Mouse (Mus musculus) embryonic facial prominence, embryonic 13.5 days (tissue): ENCODE measurements around the gene Map3k13. TPM values are rescaled to one million over a fixed set of nuclear protein-coding genes. Genes with fewer than 3 reads are reported as not detected.
A peak's percentile ranks its signal among the peaks of the same experiment; 100 is the strongest.
"Not testable (repeated sequence)": the region's sequence is repeated elsewhere in the genome, so short reads cannot be mapped to it uniquely, and the experiment has no call there.

ENCODE experiments used
- ATAC-seq: fragments of 200-750 bp; cut with Nextera tagmentation; 2 replicates; pipeline ENCODE4 v1.8.0; 2017; ENCODE audit warnings: low read depth; ENCODE audit not compliant: insufficient number of reproducible peaks, insufficient read depth, low FRiP score, low TSS enrichment
- H3K27ac ChIP-seq: fragments of 300-500 bp; sonication (generic); 2 replicates; pipeline ENCODE4 v1.5.1; 2015; ENCODE audit warnings: moderate library complexity, mild to moderate bottlenecking, inconsistent platforms
- H3K27me3 ChIP-seq: fragments of 300-500 bp; sonication (generic); 2 replicates; pipeline ENCODE4 v1.6.1; 2015; ENCODE audit warnings: mild to moderate bottlenecking, inconsistent platforms
- H3K36me3 ChIP-seq: fragments of 300-500 bp; sonication (generic); 2 replicates; pipeline ENCODE4 v1.6.1; 2015; ENCODE audit warnings: mild to moderate bottlenecking, inconsistent platforms
- H3K4me1 ChIP-seq: fragments of 300-500 bp; sonication (generic); 2 replicates; pipeline ENCODE4 v1.6.1; 2015; ENCODE audit warnings: inconsistent platforms
- H3K4me2 ChIP-seq: fragments of 300-500 bp; sonication (generic); 2 replicates; pipeline ENCODE4 v1.6.1; 2015; ENCODE audit warnings: moderate library complexity, mild to moderate bottlenecking, inconsistent platforms
- H3K4me3 ChIP-seq: fragments of 300-500 bp; sonication (generic); 2 replicates; pipeline ENCODE4 v1.5.1; 2015; ENCODE audit warnings: mild to moderate bottlenecking, inconsistent platforms
- H3K9ac ChIP-seq: fragments of 300-500 bp; sonication (generic); 2 replicates; pipeline ENCODE4 v1.6.1; 2015; ENCODE audit warnings: mild to moderate bottlenecking, inconsistent platforms
- H3K9me3 ChIP-seq: fragments of 300-500 bp; sonication (generic); 2 replicates; pipeline ENCODE4 v1.6.1; 2016; ENCODE audit warnings: inconsistent platforms
- WGBS: fragments of 180-500 bp; shearing (Covaris S2); methylation state at CpG from one replicate; pipeline ENCODE4 v1.1.7; 2015; ENCODE audit warnings: mixed read lengths; 5-methylcytosine and 5-hydroxymethylcytosine counted together
- polyA plus RNA-seq: library from polyadenylated mRNA; unstranded; fragments of >200 nt; fragmentation: Nextera tagmentation; extraction: Ambion mirVana; gene quantifications from 2 replicates; pipeline ENCODE4 v1.2.1, GENCODE M21; 2015

The Map3k13 gene
- polyA plus RNA-seq, 1 experiment from 2014 or later, result 0.81 TPM

GRCm38 (mm10) chr16:21787516-21788353 is 6.4 kb upstream of the Map3k13 start, which contains the start of gene Ehhadh:
Gene Ehhadh, minus strand, starts transcription at chr16:21787807.
- Histone ChIP-seq H3K9me3 (no peaks in the 10 kb centered on the region), H3K4me3 (peak within 1 kb of the TSS; percentile 56), H3K27ac (no peak within 1 kb of the TSS), H3K4me1 (peaks cover 3% of the 10 kb centered on the region; the same call in 1 of the 2 replicates), H3K9ac (peak within 1 kb of the TSS; percentile 73), H3K4me2 (peak within 1 kb of the TSS; percentile 83), H3K36me3 (no peaks in the 10 kb centered on the region), H3K27me3 (no peaks in the 10 kb centered on the region)
- 6% methylated on average over 28 of the region's 28 CpGs for WGBS
- ATAC-seq, result peak; percentile 78

GRCm38 (mm10) chr16:21788581-21788980 is 5.6 kb upstream of the Map3k13 start:
- no peak for ATAC-seq
- H3K27me3 ChIP-seq, result no peaks in the 10 kb centered on the region
- H3K4me1 ChIP-seq, result peaks cover 3% of the 10 kb centered on the region; the same call in 1 of the 2 replicates
- H3K9ac ChIP-seq, result no peak overlapping the region
- H3K36me3 ChIP-seq, result no peaks in the 10 kb centered on the region
- no peaks in the 10 kb centered on the region for H3K9me3 ChIP-seq
- H3K27ac ChIP-seq, result no peak overlapping the region
- H3K4me3 ChIP-seq, result no peak overlapping the region
- H3K4me2 ChIP-seq, result no peak overlapping the region
- WGBS, result 52% methylated on average over 3 of the region's 3 CpGs

- no peaks in the 10 kb centered on the region for H3K36me3 ChIP-seq
- 49% methylated on average over 2 of the region's 2 CpGs for WGBS
- no peak for ATAC-seq
Measured at GRCm38 (mm10) chr16:21789180-21789579, 5.0 kb upstream of the Map3k13 start.

GRCm38 (mm10) chr16:21790469-21790868 is 3.7 kb upstream of the Map3k13 start:
- H3K27me3 ChIP-seq, result no peaks in the 10 kb centered on the region
- WGBS, result 6% methylated on average over 1 of the region's 1 CpGs
- no peaks in the 10 kb centered on the region for H3K36me3 ChIP-seq
- no peak overlapping the region for H3K4me2 ChIP-seq
- H3K9ac ChIP-seq, result no peak overlapping the region
- no peaks in the 10 kb centered on the region for H3K9me3 ChIP-seq
- H3K4me1 ChIP-seq, result peaks cover 3% of the 10 kb centered on the region
- no peak overlapping the region for H3K27ac ChIP-seq
- ATAC-seq, result no peak
- no peak overlapping the region for H3K4me3 ChIP-seq

More at GRCm38 (mm10) chr16:21789180-21789579, 5.0 kb upstream of the Map3k13 start:
- Histone ChIP-seq H3K4me2 (no peak overlapping the region), H3K9me3 (no peaks in the 10 kb centered on the region), H3K4me3 (no peak overlapping the region), H3K9ac (no peak overlapping the region), H3K27ac (no peak overlapping the region), H3K4me1 (peaks cover 3% of the 10 kb centered on the region; the same call in 1 of the 2 replicates), H3K27me3 (no peaks in the 10 kb centered on the region)

GRCm38 (mm10) chr16:21791779-21792178 is 2.4 kb upstream of the Map3k13 start:
- Histone ChIP-seq H3K36me3 (no peaks in the 10 kb centered on the region), H3K4me3 (no peak overlapping the region), H3K9ac (no peak overlapping the region), H3K4me1 (peaks cover 3% of the 10 kb centered on the region), H3K9me3 (no peaks in the 10 kb centered on the region), H3K27ac (no peak overlapping the region), H3K4me2 (no peak overlapping the region), H3K27me3 (no peaks in the 10 kb centered on the region)
- ATAC-seq, result no peak
- 56% methylated on average over 3 of the region's 3 CpGs for WGBS

- Histone ChIP-seq H3K9ac (peak overlapping the region; percentile 85; the same call in 1 of the 2 replicates), H3K4me2 (peak overlapping the region; percentile 70), H3K4me3 (peak overlapping the region; percentile 74)
- not testable (repeated sequence) for ATAC-seq, H3K27me3 ChIP-seq, H3K4me1 ChIP-seq, H3K36me3 ChIP-seq, H3K9me3 ChIP-seq, H3K27ac ChIP-seq
- 37% methylated on average over 2 of the region's 2 CpGs for WGBS
Measured at GRCm38 (mm10) chr16:21793080-21793810, 901 bp upstream of the Map3k13 start.

GRCm38 (mm10) chr16:21794697-21795045 is 525 bp downstream of the Map3k13 start:
- peak overlapping the region; percentile 74 for H3K4me3 ChIP-seq
- H3K36me3 ChIP-seq, result peaks cover 6% of the 10 kb centered on the region
- H3K9ac ChIP-seq, result peak overlapping the region; percentile 85
- peak overlapping the region; percentile 70 for H3K4me2 ChIP-seq
- no peak for ATAC-seq
- H3K9me3 ChIP-seq, result no peaks in the 10 kb centered on the region
- H3K27me3 ChIP-seq, result no peaks in the 10 kb centered on the region
- H3K4me1 ChIP-seq, result no peaks in the 10 kb centered on the region; the same call in 1 of the 2 replicates
- 3% methylated on average over 14 of the region's 14 CpGs for WGBS
- no peak overlapping the region; the same call in 1 of the 2 replicates for H3K27ac ChIP-seq

GRCm38 (mm10) chr16:21795071-21795470 is 925 bp downstream of the Map3k13 start:
- Histone ChIP-seq H3K4me2 (peak overlapping the region; percentile 70), H3K36me3 (peaks cover 6% of the 10 kb centered on the region), H3K4me1 (no peaks in the 10 kb centered on the region; the same call in 1 of the 2 replicates), H3K27me3 (no peaks in the 10 kb centered on the region), H3K9ac (peak overlapping the region; percentile 85), H3K4me3 (peak overlapping the region; percentile 74), H3K9me3 (no peaks in the 10 kb centered on the region), H3K27ac (no peak overlapping the region)
- whole genome bisulfite sequencing, result 10% methylated on average over 5 of the region's 5 CpGs
- ATAC-seq, result no peak

GRCm38 (mm10) chr16:21804258-21804657 is 10.1 kb downstream of the Map3k13 start:
- no peaks in the 10 kb centered on the region for H3K9me3 ChIP-seq
- H3K27me3 ChIP-seq, result no peaks in the 10 kb centered on the region
- WGBS, result 89% methylated on average over 1 of the region's 1 CpGs
- no peak overlapping the region for H3K27ac ChIP-seq
- H3K36me3 ChIP-seq, result peaks cover 37% of the 10 kb centered on the region
- no peaks in the 10 kb centered on the region for H3K4me1 ChIP-seq
- H3K4me2 ChIP-seq, result no peak overlapping the region
- no peak overlapping the region for H3K4me3 ChIP-seq
- H3K9ac ChIP-seq, result no peak overlapping the region
- no peak for ATAC-seq

GRCm38 (mm10) chr16:21806892-21807291 is 12.7 kb downstream of the Map3k13 start:
- Histone ChIP-seq H3K27ac (no peak overlapping the region), H3K9ac (no peak overlapping the region), H3K4me2 (no peak overlapping the region), H3K27me3 (no peaks in the 10 kb centered on the region), H3K4me1 (no peaks in the 10 kb centered on the region), H3K9me3 (no peaks in the 10 kb centered on the region), H3K4me3 (no peak overlapping the region), H3K36me3 (peaks cover 26% of the 10 kb centered on the region)
- 80% methylated on average over 1 of the region's 1 CpGs for WGBS
- ATAC-seq, result no peak

GRCm38 (mm10) chr16:21807786-21808185 is 13.6 kb downstream of the Map3k13 start:
- not testable (repeated sequence) for H3K9me3 ChIP-seq, H3K4me1 ChIP-seq, H3K9ac ChIP-seq, ATAC-seq, H3K27me3 ChIP-seq, H3K4me3 ChIP-seq, H3K27ac ChIP-seq, H3K4me2 ChIP-seq
- H3K36me3 ChIP-seq, result peaks cover 22% of the 10 kb centered on the region
- WGBS, result 88% methylated on average over 7 of the region's 7 CpGs
